Mouse (Mus musculus) B cell, adult 2 months (primary cell): Measurements from ENCODE around the gene Pgbd1.
"Not testable (repeated sequence)": the region's sequence is repeated elsewhere in the genome, so short reads cannot be mapped to it uniquely, and the experiment has no call there.

ENCODE experiments used
- DNase-seq, 2 experiments: peaks; one replicate each; pipeline ENCODE4 v3.0.0; 2022

Pgbd1 gene

DNA sequence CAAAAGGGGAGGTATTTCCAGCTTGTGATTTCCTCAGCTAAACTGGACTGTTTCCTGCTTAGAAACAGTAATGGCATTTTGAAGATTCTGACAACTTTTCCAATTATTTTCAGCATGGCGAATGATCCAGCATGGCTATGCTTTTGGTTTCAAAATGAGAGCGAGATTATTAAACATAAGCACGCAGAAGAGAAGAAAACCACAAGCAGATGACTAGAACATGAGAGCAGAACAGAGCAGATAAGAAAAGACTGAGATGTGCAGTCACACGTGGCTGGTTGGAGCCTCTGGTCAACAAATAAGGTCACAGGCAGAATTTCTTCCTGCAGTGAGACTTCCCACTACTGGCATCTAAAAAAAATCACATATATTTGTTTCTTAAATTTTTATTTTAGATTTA is 25.6 kb downstream of the Pgbd1 start:
- no peak for DNase-seq

DNA sequence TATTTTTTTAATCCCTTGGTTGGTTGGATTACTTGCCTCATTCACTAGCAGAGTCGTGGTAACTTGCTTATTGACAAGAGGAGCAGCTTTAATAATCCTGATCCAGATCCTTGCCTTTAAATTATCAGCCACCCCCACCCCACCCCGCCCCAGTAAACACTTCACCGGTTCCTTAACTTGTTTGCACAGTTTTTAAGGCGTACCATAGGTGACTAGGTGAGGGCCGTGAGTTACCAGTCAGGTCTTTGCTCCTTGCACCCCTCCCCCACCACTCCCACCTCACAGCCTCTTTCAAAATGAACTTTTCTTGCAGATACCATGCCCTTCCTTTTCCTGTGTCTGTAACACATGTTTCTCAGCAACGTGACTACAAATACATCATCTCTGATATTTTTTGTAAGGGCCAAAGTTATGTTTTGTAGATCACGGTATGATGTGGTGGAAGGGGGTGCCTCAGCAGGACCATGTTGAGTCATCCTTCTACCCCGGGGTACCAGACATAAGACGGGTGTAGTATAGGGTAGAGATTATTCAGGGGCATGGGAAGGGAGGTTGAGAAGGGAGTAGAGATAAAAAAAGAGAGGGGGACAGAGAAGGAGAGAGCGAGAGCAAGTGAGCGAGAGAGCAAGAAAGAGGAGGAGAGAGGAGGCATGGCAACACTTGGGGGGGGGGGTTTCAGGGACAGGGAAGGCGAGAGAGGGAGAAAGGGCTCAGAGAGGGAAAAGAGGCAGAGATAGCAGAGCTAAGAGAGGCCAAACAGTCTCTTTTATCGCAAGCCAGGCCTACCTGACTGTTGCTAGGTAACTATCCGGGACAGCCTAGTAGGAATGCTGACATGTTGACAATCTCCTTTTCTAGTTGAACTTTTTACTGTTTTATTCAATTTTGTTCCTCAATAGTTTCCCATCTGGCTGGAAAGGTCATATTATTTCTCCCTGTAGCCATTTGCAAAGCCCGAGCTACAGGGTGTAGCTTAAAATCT is 26.3 kb downstream of the Pgbd1 start:
- DNase-seq, result no peak

DNA sequence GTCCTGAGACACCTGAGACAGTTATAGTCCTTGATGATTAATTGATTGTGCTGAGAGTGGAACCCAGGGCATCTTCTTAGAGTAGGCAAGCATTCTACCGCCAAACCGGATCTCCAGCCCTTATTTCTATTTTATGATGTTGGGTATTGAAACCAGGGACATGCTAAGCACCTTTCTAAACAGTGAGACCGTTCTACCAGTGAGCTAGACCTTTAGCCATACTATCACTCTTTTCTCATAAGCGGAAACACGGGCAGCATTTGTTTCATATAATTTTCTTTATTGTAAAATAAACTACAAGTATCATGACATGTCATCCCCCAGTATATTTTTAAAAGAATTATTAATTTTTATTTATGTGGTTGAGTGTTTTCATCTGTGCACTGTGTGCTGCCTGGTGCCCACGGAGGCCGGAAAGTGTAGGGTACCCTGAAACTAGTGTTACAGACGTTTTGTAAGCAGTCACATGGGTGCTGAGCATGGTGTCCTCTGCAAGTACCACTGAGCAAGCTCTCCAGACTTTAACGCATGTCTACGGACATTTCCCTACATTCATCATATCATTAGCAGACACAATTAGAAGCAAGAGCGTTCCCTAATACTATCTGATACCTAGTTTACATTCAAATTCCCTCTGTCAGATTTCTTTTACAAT is 31.9 kb downstream of the Pgbd1 start:
- peak in 1 of 2 experiments; percentile 9 for DNase-seq

DNA sequence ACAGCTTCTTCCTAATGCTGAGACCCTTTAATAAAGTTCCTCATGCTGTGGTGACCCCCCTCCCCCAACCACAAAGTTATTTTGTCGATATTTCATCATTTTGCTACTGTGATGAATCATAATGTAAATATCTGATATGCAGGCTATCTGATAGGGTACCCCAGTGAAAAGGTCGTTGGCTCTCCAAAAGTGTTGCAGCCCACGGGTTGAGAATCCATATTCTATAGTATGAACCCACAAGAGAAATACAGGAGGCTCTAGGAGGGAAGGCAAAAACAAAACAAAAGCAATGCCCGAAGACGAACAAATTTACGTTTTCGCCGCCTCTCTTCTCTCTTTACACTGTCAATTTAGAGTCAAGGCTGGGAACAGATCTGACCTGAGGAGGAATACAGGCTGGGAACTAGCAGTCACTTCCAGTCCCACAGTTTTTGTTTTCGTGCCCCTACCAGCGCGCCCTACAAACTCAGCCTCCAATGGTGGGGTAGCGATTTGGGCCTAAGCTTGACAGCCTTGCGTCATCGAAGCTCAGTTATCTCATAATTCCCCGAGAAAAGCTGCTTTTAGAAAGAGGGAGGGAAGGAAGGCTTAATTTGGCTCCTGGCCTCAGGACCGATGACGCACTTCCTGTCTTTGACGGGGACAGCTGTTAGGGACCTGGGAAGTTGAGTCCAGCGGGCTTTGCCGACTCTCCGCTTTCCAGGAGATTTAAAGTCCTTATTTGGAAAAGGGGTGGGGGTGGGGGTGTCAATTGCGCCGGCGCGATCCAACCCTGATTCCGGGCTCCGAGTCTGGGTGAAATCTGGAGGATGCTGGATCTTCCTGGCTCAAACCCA is 32.7 kb downstream of the Pgbd1 start:
- DNase-seq, result peak; percentile 27 to 36

DNA sequence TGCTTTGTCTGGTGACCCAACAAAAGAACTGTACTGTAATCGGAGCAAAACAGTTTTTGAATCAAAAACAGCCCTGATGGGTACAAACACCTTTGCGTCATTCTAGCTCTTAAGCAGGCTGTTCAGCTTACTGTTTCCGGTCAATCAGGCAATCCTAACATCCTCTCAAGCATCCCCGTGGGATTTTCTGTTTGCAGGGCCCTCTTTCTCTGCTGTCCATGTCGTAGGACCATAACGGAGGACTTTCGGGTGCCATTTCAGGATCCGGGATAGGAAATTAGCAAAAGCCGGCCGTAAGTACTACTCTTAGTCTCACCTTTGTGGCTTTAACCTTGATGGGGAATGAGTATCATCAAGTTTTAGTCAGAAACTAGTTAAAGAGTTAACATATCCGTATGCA is 33.5 kb downstream of the Pgbd1 start:
- no peak for DNase-seq

DNA sequence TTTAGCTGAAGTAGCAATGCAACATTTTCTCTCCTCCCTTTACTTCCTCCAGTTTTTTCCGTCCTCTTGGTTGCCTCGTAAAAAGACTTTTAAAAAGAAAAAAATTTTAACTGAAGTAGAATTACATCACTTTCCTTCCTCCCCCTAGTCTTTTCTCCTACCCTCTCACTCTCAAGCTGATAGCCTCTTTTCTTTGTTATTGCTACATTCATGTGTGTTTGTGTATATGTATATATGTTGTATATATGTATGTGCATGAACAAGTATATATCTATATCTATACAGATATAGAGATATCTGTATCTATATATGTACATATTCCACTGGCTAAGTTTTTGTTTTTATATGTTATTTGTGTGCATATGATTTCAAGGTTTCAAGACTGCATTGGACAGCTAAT is 38.0 kb downstream of the Pgbd1 start:
- no peak for DNase-seq

DNA sequence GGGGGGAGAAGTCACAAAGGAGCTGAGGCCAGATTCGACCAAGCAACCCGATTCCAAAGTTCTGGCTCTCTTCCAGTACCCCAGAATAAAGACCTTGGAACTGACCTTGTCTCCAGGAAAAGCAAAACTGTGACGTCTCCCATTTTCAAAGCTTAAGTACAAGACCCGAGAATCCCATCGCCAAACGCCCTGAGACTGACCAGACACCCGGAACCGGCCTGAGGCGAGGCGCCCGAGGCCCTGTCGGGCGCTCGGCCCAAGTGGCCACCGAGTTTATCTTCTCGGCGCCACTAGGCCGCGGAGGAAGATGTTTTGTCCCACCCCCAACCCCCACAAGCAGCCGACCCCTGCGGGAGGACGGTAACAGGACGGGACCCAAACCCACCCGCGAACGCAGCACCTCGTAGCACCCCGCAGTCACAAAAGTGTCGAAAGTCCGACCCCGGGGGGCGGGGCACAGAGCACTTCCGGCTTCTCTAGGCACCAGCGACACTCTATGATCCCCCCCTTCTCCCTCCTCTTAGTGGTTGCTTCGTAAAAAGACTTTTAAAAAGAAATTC is 38.5 kb downstream of the Pgbd1 start, which contains the start of gene Zkscan3:
Gene Zkscan3 (minus strand): TSS at position 469 of the 560 bp plus-strand sequence.
- peak; percentile 89 to 90 for DNase-seq

DNA sequence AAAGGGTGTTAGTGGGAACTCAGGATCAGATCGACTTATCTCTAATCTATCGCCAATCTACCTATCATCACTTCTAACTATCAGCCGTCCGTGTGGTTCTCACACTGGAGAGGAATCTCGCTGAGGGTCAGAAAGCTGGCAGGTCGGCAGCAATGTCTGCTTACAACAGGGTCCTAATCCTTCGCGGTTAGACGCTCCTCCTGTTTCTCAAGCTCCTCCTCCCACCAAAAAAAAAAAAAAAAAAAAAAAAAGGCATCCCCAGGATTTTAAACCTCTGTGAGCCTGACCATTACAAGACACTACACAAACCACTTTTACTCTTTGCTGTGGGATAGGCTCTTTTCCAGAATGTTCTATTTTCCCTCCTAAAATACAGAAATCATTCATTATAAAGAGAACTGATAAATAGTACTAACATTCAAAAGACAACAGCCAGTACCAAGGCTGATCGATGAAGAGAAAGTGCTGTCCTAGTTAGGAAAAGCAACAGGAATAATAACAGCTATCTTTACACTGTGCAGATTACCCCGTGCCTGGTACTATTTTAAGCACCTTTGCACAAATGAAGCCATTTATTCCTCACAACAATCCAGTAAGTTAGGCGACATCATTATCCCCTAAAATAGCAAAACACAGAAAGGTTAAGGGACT is 39.1 kb downstream of the Pgbd1 start:
- no peak for DNase-seq

DNA sequence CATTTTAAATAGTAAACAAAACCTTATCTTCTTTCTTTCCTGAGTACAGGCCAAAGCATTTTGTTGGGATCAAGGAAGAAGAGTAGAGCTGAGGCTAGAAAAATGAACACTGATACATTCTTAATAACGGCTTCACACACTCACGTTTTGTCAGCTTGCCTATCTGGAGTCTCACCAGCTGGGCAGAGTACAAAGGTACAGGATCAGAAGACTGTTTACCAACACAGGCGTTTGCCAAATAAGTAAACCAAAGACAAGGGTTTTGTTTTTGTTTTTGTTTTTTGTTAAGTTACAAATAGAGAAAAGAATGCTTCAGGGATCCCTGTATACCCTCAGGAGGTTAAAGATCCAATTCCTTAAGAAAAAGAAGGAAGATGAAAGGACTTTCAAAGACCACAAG is 39.7 kb downstream of the Pgbd1 start:
- no peak for DNase-seq

DNA sequence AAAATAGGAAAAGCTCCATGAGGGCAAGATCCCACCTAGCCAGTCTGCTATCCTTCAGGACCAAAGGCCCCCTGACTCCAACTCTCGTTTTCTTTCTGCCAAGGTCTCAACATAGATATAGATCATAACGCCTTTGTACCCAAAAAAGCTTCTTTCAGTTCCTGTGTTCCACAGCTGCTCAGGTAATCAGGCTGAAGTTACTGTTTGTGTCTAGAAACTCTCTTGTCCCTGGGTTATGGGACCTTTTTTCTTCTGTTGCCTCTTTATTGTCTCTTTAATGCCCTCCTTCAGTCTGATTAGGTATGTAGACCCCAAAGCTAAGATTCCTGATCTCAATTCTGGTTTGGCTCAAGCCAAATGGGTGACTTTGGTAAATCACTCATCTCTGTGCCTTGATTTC is 43.4 kb downstream of the Pgbd1 start:
- DNase-seq, result no peak

DNA sequence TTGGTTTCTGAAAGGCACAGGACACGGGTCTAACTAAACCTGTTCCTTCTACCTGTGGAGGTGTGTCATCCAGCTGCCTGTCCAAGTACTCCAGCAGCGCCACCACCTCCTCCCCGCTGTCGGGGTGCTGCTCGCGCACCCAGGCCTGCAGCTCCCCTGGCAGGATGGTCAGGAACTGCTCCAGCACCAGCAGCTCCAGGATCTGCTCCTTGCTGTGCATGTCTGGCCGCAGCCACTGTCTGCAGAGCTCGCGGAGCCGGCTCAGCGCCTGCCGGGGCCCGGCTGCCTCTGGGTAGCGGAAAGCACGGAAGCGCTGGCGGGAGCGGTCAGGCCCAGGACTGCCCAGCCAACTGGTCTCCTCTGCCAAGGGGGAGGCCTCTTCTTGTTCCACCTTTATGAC is 44.8 kb downstream of the Pgbd1 start:
- not testable (repeated sequence) for DNase-seq

DNA sequence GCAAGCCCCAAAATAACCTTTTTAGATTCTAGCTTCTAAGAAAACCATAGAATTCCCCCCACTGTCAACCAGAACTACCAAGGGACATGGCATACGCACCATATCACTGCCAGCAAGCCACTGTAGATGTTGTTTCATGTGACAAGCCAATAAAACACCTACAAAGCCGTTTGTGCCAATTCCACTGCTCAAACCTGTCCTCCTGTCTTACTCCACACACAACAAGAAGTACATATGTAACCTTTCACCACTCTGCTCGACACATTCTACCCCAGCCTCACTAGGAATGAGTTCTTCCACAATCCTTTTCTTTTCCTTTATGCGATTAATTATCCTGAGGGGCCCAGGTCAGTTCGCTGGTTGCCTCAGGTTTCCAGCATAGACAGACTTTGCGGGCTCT is 45.2 kb downstream of the Pgbd1 start:
- DNase-seq, result no peak

DNA sequence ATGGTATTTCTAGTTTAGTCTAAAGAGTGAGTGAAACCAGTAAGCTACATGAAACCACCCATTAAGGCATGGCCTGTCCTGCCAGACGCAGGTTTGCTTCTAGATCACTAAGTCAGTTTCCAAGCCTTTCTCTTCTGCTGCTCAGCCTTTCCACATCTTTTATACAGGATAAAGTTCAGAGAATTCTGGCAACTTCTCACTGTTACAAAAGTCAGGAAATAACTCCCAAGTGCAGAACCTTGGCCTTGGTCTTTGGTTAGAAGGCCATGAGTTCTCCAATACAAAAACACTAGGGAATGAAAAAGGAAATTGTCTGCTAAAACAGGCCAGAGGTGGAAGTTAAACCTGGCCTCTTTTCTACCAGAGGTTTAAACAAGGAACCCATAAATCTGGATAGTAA is 45.6 kb downstream of the Pgbd1 start:
- no peak for DNase-seq

DNA sequence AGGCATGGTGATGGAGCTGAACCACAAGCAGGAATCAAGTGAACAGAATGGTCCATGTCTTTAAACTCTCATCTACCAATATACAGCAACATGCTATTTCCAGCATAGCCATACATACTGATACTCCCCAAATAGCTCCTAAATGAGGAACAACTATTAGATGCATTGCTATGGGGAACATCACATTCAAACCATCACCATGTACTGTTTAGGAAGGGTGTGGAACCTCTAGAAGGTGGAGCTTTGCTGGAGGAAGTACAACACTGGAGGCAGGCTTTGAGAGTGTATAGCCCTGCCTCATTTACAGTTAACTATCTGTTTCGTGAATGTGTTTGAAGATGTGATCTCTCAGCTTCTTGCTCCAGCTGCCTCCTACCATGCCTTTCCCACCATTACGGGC is 63.1 kb downstream of the Pgbd1 start:
- no peak for DNase-seq

DNA sequence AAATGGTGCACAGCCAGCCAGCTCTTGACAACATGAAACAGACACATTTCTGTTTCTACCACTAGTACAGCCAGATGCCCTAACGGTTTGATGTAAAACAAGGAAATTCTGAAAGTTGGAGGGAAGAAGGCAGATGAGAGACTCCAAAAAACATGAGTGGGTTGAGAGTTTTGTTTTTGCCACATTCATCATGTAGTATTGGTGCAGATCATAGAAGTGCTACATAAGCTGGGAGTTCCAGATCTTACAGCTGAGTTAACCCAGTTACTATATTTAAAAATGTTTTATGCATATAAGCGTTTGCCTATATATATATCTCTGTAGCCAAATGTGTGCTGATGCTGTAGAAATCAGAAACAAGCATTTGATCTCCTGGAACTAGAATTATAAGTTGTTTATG is 68.2 kb downstream of the Pgbd1 start:
- DNase-seq, result no peak
